In the genomic region with DNA sequence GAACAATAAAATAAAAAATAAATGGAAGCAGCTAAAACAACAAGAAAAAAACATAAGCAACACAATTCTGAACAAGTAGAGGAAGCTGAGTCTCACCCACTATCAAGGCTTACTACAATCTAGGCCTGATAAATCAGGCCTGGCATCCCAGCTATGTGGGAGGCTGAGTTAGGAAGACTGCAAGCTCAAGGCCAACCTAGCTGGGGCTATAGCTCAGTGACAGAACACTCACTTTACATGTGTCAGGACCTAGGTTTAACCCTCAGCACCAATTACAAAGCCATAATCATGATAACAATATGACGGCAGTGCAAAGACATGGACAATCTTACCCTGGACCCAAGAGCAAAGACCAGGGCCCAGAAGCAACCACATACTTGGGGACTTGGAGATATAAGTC, we compare ENCODE assay signal across 33 mouse cellular contexts. TPM values are rescaled to one million over a fixed set of nuclear protein-coding genes. Genes with fewer than 3 reads are reported as not detected.
DNase-seq lines count a peak whose midpoint lies in the region; ATAC-seq lines count a peak whose summit lies in the region.
"Had no signal": no experiment of that assay in that cellular context is flagged by ENCODE, and none has a peak within 500 bp of the region (broad histone marks: within the 10 kb centered on the region; RNA-seq: fewer than 3 reads in every experiment).

No protein-coding gene starts in this region.

- peaks cover 4% of the 10 kb centered on the region; the same call in 1 of the 2 replicates for H3K36me3 ChIP-seq in intestine, embryonic 16.5 days (ENCODE audit: control insufficient read depth, insufficient read depth, low read length)
- peaks cover 8% of the 10 kb centered on the region for H3K36me3 ChIP-seq in intestine, embryonic 15.5 days

- H3K4me3 ChIP-seq in intestine, embryonic 16.5 days (ENCODE audit: low read length) = no peak overlapping the region
- H3K4me3 ChIP-seq in intestine, embryonic 15.5 days (replicated peaks) = no peak overlapping the region
- H3K4me3 ChIP-seq: embryonic facial prominence, embryonic 12.5 days; embryonic facial prominence, embryonic 15.5 days; gastrocnemius, adult 2 months; heart, embryonic 10.5 days; heart, embryonic 15.5 days; hindbrain, embryonic 10.5 days; hindbrain, embryonic 13.5 days had no signal

- no peak overlapping the region for H3K9ac ChIP-seq in intestine, embryonic 16.5 days (ENCODE audit: low read depth, low read length)
- no peak overlapping the region for H3K9ac ChIP-seq in intestine, embryonic 15.5 days
- H3K9ac ChIP-seq: embryonic facial prominence, embryonic 12.5 days; embryonic facial prominence, embryonic 15.5 days; forebrain, postnatal 0 days; heart, embryonic 15.5 days; hindbrain, embryonic 13.5 days had no signal

- H3K9me3 ChIP-seq in intestine, embryonic 16.5 days (ENCODE audit: control insufficient read depth, low read length) = no peaks in the 10 kb centered on the region
- H3K9me3 ChIP-seq in intestine, embryonic 15.5 days = no peaks in the 10 kb centered on the region
- H3K9me3 ChIP-seq: embryonic facial prominence, embryonic 12.5 days; embryonic facial prominence, embryonic 15.5 days; heart, embryonic 10.5 days; heart, embryonic 15.5 days; hindbrain, embryonic 10.5 days; hindbrain, embryonic 13.5 days had no signal

- 74% methylated on average over 1 of the region's 1 CpGs for WGBS in intestine, embryonic 16.5 days
- 75% methylated on average over 1 of the region's 1 CpGs for WGBS in intestine, embryonic 15.5 days

- peaks cover 7% of the 10 kb centered on the region; the same call in 1 of the 2 replicates for H3K4me1 ChIP-seq in intestine, embryonic 16.5 days (ENCODE audit: control insufficient read depth, insufficient read depth, low read length)
- H3K4me1 ChIP-seq in intestine, embryonic 15.5 days (replicated peaks) = no peaks in the 10 kb centered on the region
- H3K4me1 ChIP-seq: embryonic facial prominence, embryonic 12.5 days had no signal

- no peak overlapping the region for H3K27ac ChIP-seq in intestine, embryonic 16.5 days (ENCODE audit: low read length)
- no peak overlapping the region for H3K27ac ChIP-seq in intestine, embryonic 15.5 days
- H3K27ac ChIP-seq: embryonic facial prominence, embryonic 12.5 days; embryonic facial prominence, embryonic 15.5 days; gastrocnemius, adult 2 months; hindbrain, embryonic 10.5 days; hindbrain, embryonic 13.5 days had no signal

- no peak overlapping the region for H3K4me2 ChIP-seq in intestine, embryonic 16.5 days (ENCODE audit: low read depth, low read length)
- no peak overlapping the region for H3K4me2 ChIP-seq in intestine, embryonic 15.5 days (replicated peaks)
- H3K4me2 ChIP-seq: embryonic facial prominence, embryonic 12.5 days; embryonic facial prominence, embryonic 15.5 days; heart, embryonic 15.5 days; hindbrain, embryonic 13.5 days had no signal

- no peaks in the 10 kb centered on the region for H3K27me3 ChIP-seq in intestine, embryonic 16.5 days (replicated peaks; ENCODE audit: control insufficient read depth, insufficient read depth, low read length)
- H3K27me3 ChIP-seq in intestine, embryonic 15.5 days (replicated peaks) = no peaks in the 10 kb centered on the region
- H3K27me3 ChIP-seq: embryonic facial prominence, embryonic 12.5 days; embryonic facial prominence, embryonic 15.5 days; heart, embryonic 15.5 days; hindbrain, embryonic 13.5 days had no signal

- ATAC-seq in intestine, embryonic 16.5 days = 0 out of 2 replicates have a peak, but pooled peaks have one; percentile 40
- no peak for ATAC-seq in intestine, embryonic 15.5 days
- ATAC-seq: activated CD4-positive, CD25-positive, alpha-beta regulatory T cell, adult 4 months; forebrain, embryonic 14.5 days; forebrain, postnatal 0 days; hindbrain, embryonic 16.5 days had no signal

- peak; percentile 37 to 67 for DNase-seq in adrenal gland, adult (ENCODE audit: inconsistent age in 2 of 2, low spot score in 1 of 2)
- DNase-seq in adrenal gland, postnatal 14 days = no peak
- peak; percentile 18 to 43 for DNase-seq in adrenal gland, postnatal 36 days
- DNase-seq in adrenal gland, adult 18-20 months (ENCODE audit: low spot score in 2 of 2) = no peak
- DNase-seq: adrenal gland, adult 8-10 months; cerebellum, adult 11 months; cerebellum, adult 2 months; cerebellum, adult 9-11 months; cerebellum, postnatal 25 days; forebrain, postnatal 0 days; gastrocnemius, adult 2 months; gastrocnemius, postnatal 14 days; heart, adult 11 months; heart, postnatal 10 days; heart, postnatal 36 days; kidney, adult 11 months; kidney, adult 8-10 months had no signal

RNA-seq across cellular contexts. Expression of a gene that starts 6.7 kb away (rescaled TPM):
- total RNA-seq in adrenal gland, postnatal 14 days (2021) = 72.3 and 74.8 TPM in 2 replicates
- total RNA-seq in adrenal gland, postnatal 36 days (2021) = 10 to 100 TPM; 90.4 to 93.9 TPM
- total RNA-seq in adrenal gland, adult 18-20 months (2021) = 10 to 100 TPM; 83.6 to 83.9 TPM
- 73.3 and 76.3 TPM in 2 replicates for polyA plus RNA-seq in intestine, embryonic 16.5 days (2015; fragmentation: Nextera tagmentation; extraction: Ambion mirVana)
- 65.3 and 70.7 TPM in 2 replicates for polyA plus RNA-seq in intestine, embryonic 15.5 days (2015; fragmentation: Nextera tagmentation; extraction: Ambion mirVana)

RNA-seq across cellular contexts. Expression of a gene that starts 41.7 kb away (rescaled TPM):
- total RNA-seq in adrenal gland, postnatal 14 days (2021) = not detected in 2 replicates
- total RNA-seq in adrenal gland, postnatal 36 days (2021) = under 1 TPM in 1 of 2 experiments, not detected in 1; 0.40 TPM
- 1 to 10 TPM in 1 of 2 experiments, not detected in 1; 1.1 TPM for total RNA-seq in adrenal gland, adult 18-20 months (2021)
- 0.44 and 0.81 TPM in 2 replicates for polyA plus RNA-seq in intestine, embryonic 16.5 days (2015; fragmentation: Nextera tagmentation; extraction: Ambion mirVana)
- polyA plus RNA-seq in intestine, embryonic 15.5 days (2015; fragmentation: Nextera tagmentation; extraction: Ambion mirVana) = 0.44 and 0.52 TPM in 2 replicates
- total RNA-seq: common myeloid progenitor, adult 5-6 weeks; gastrocnemius, adult 2 months; gastrocnemius, postnatal 14 days; heart, postnatal 10 days; heart, postnatal 36 days had no signal
- polyA plus RNA-seq: activated CD4-positive, CD25-positive, alpha-beta regulatory T cell, adult 4 months; forebrain, embryonic 11.5 days; hindbrain, embryonic 10.5 days; hindbrain, embryonic 13.5 days had no signal

RNA-seq across cellular contexts. Expression of a gene that starts 52.3 kb away (rescaled TPM):
- not detected in 2 replicates for total RNA-seq in adrenal gland, postnatal 14 days (2021)
- total RNA-seq in adrenal gland, postnatal 36 days (2021) = not detected
- total RNA-seq in adrenal gland, adult 18-20 months (2021) = not detected
- not detected in 2 replicates for polyA plus RNA-seq in intestine, embryonic 16.5 days (2015; fragmentation: Nextera tagmentation; extraction: Ambion mirVana)
- not detected in 2 replicates for polyA plus RNA-seq in intestine, embryonic 15.5 days (2015; fragmentation: Nextera tagmentation; extraction: Ambion mirVana)
- total RNA-seq: adrenal gland, adult 8-10 months; common myeloid progenitor, adult 5-6 weeks; ES-E14; forebrain, postnatal 0 days; gastrocnemius, adult 2 months; gastrocnemius, postnatal 14 days; gastrocnemius, postnatal 4 days; heart, postnatal 10 days; heart, postnatal 36 days had no signal
- polyA plus RNA-seq: activated CD4-positive, CD25-positive, alpha-beta regulatory T cell, adult 4 months; cerebellum, adult 2 months; embryonic facial prominence, embryonic 12.5 days; embryonic facial prominence, embryonic 15.5 days; forebrain, embryonic 11.5 days; forebrain, embryonic 14.5 days; forebrain, postnatal 0 days; frontal cortex, adult 2 months; heart, embryonic 10.5 days; heart, embryonic 15.5 days; hindbrain, embryonic 10.5 days; hindbrain, embryonic 13.5 days; hindbrain, embryonic 16.5 days had no signal

RNA-seq across cellular contexts. Expression of a gene that starts 58.6 kb away (rescaled TPM):
- 0.22 and 0.23 TPM in 2 replicates for total RNA-seq in adrenal gland, postnatal 14 days (2021)
- total RNA-seq in adrenal gland, postnatal 36 days (2021) = under 1 TPM; 0.13 to 0.20 TPM
- total RNA-seq in adrenal gland, adult 18-20 months (2021) = under 1 TPM; 0.13 to 0.32 TPM
- polyA plus RNA-seq in intestine, embryonic 16.5 days (2015; fragmentation: Nextera tagmentation; extraction: Ambion mirVana) = 0.05 and 0.06 TPM in 2 replicates
- polyA plus RNA-seq in intestine, embryonic 15.5 days (2015; fragmentation: Nextera tagmentation; extraction: Ambion mirVana) = 0.04 and 0.08 TPM in 2 replicates
- total RNA-seq: common myeloid progenitor, adult 5-6 weeks; gastrocnemius, postnatal 4 days had no signal
- polyA plus RNA-seq: activated CD4-positive, CD25-positive, alpha-beta regulatory T cell, adult 4 months had no signal

Comparison
In these comparisons a context has a peak if more than half of its experiments do, and no peak if none do; other contexts are left out.
1. DNase-seq: peak in adrenal gland, adult (2 of 2) and adrenal gland, postnatal 36 days (2 of 2); none in adrenal gland, postnatal 14 days (single experiment) and adrenal gland, adult 18-20 months (0 of 2).